Mouse (Mus musculus) ES-Bruce4 (cell line): ENCODE measurements around the gene Arntl.

Experiments used
- CTCF ChIP-seq: IDR thresholded peaks from one replicate; pipeline ENCODE4 v1.8.1; 2011; ENCODE audit warnings: low read depth, low read length
- EP300 ChIP-seq: IDR thresholded peaks from 2 replicates; pipeline ENCODE4 v1.6.1; 2011; ENCODE audit warnings: low read depth, low read length; ENCODE audit not compliant: insufficient read depth
- POLR2A ChIP-seq: IDR thresholded peaks from one replicate; pipeline ENCODE4 v1.8.1; 2011; ENCODE audit warnings: low read length; ENCODE audit not compliant: insufficient read depth

- TF ChIP-seq CTCF (no peak), POLR2A (no peak), EP300 (no peak)
These were observed 15.5 kb upstream of the Arntl start for GRCm38 (mm10) chr7:113191787-113192186.
